Mouse (Mus musculus) midbrain, embryonic 10.5 days (tissue): Measurements from ENCODE around the gene Ypel1. TPM values are rescaled to one million over a fixed set of nuclear protein-coding genes. Genes with fewer than 3 reads are reported as not detected.
A peak's percentile ranks its signal among the peaks of the same experiment; 100 is the strongest.

Experiments
- DNase-seq: peaks from one replicate; pipeline ENCODE4 v3.0.0-alpha.2; 2017; ENCODE audit warnings: low spot score
- H3K27ac ChIP-seq: fragments of 300-500 bp; sonication (generic); replicated peaks from 2 replicates; pipeline ENCODE4 v1.5.1; 2016; ENCODE audit warnings: mild to moderate bottlenecking
- H3K27me3 ChIP-seq: fragments of 300-500 bp; sonication (generic); 2 replicates; pipeline ENCODE4 v1.6.1; 2016; ENCODE audit warnings: low read depth, mild to moderate bottlenecking; ENCODE audit not compliant: poor library complexity, severe bottlenecking
- H3K36me3 ChIP-seq: fragments of 300-500 bp; sonication (generic); 2 replicates; pipeline ENCODE4 v1.6.1; 2016; ENCODE audit warnings: mild to moderate bottlenecking, moderate library complexity
- H3K4me1 ChIP-seq: fragments of 300-500 bp; sonication (generic); 2 replicates; pipeline ENCODE4 v1.6.1; 2016
- H3K4me3 ChIP-seq: fragments of 300-500 bp; sonication (generic); 2 replicates; pipeline ENCODE4 v1.5.1; 2016; ENCODE audit warnings: mild to moderate bottlenecking, moderate library complexity
- H3K9me3 ChIP-seq: fragments of 300-500 bp; sonication (generic); replicated peaks from 2 replicates; pipeline ENCODE4 v1.6.1; 2016; ENCODE audit warnings: mild to moderate bottlenecking
- WGBS: fragments of 180-500 bp; shearing (Covaris S2); methylation state at CpG from one replicate; pipeline ENCODE4 v1.1.7; 2016; 5-methylcytosine and 5-hydroxymethylcytosine counted together
- polyA plus RNA-seq: library from polyadenylated mRNA; unstranded; fragments of >200 nt; fragmentation: Nextera tagmentation; extraction: Ambion mirVana; gene quantifications from 2 replicates; pipeline ENCODE4 v1.2.1, GENCODE M21; 2016

The Ypel1 gene
- polyA plus RNA-seq, 1 experiment from 2014 or later: 99.1 TPM

DNA sequence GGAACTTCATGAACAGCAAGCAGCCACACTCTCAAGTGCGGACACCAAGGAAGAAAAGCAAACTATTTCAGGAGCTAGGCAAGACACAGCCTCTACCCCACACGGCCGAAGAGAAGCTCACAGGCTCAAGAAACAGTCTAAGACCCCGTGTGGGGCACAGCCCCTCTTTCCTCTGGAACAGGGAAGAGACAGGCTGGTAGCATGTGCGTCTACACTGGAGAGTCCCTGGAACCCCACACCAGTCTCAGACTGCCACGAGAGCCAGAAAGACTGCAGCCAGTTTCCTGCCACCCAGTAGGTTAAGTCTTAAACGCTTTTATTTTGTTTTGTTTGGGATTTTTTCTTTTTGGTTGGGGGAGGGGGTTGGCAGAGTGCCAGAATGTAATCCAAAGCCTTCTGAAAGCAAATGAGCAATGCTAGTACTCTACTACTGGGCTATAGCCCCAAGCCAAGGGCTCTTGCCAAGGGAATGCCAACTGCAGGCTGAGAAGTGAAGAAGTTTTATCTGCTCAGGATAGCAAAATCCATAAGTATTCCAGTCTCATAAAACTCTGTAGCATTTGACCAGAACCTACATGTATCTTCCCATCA is 33.2 kb downstream of the Ypel1 start:
- H3K4me3 ChIP-seq: no peak overlapping the region
- no peak overlapping the region for H3K27ac ChIP-seq
- no peak for DNase-seq
- no peaks in the 10 kb centered on the region for H3K27me3 ChIP-seq
- no peaks in the 10 kb centered on the region for H3K4me1 ChIP-seq
- H3K36me3 ChIP-seq: peaks cover 97% of the 10 kb centered on the region
- no peaks in the 10 kb centered on the region for H3K9me3 ChIP-seq
- 89% methylated on average over 7 of the region's 7 CpGs for WGBS

DNA sequence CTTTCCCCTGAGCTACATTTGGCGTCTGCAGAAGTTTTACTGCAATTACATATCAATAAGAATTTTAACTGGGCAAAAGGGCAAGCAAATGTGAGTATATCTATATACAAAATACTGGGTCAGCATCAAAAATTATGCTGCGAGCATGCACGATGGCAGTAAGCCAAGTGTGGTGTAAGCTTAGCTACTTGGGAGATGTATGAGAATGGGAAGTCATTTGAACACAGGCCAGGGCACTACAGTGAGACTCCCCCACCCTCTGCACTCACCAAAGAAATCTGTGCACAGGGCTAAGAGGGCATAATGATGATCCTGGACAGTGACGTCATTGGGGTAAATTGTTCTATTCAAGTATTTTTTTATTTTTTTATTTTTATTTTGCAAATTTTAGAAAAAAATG is 35.1 kb downstream of the Ypel1 start:
- no peak overlapping the region for H3K27ac ChIP-seq
- peaks cover 93% of the 10 kb centered on the region for H3K36me3 ChIP-seq
- no peak for DNase-seq
- peaks cover 2% of the 10 kb centered on the region for H3K4me1 ChIP-seq
- no peaks in the 10 kb centered on the region for H3K9me3 ChIP-seq
- no peak overlapping the region for H3K4me3 ChIP-seq
- 93% methylated on average over 4 of the region's 4 CpGs for WGBS
- no peaks in the 10 kb centered on the region for H3K27me3 ChIP-seq

DNA sequence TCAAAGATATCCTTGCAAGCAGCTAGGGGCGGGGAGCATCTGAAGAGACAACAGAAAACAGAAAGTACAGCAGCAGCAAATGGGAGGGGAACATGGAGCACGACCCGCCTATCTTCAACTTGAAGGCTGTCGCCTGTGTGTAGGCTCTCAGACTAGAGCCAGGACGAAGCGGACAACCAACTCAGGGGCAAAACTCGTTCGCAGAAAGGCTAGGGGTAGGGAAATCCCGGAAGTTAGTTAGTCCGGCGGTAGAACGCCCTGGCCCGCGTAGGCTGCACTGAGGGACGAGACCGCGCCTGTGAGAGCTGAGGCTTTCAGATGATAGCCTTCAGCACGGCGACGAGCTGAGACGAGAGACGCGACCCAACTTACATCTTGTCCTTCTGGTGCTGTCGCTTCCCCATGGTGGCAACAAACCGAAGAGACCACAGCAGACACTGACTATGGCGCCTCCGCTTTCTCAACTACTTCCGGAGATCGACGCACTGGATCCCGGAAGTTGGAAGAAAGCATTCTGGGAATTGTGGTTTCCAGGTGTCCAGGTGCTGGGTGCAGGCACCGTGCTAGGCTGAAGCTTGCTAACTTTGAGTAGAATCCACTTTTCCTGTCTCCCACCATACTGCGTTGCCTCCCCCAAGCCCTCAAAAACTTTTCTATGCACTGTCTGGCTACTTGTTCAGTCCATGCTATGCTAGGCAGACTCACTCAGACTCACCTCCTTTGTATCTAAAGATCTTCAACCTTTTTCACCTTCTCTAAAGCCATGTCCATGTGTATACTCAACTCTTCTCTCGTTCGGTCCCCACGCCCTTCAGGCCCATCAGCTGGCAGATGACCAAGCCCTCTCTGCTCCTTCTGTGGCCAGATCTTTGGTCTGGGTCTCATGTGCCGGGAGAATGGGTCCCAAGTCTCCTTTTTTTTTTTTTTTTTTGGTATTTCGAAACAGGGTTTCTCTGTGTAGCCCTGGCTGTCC is 41.6 kb downstream of the Ypel1 start, which contains the start of gene Ppil2:
Ppil2 (minus strand) TSS at position 487 of the 973 bp plus-strand sequence.
- DNase-seq: peak; percentile 75
- no peaks in the 10 kb centered on the region for H3K27me3 ChIP-seq
- H3K36me3 ChIP-seq: peaks cover 67% of the 10 kb centered on the region
- peak within 1 kb of the TSS; percentile 82 for H3K27ac ChIP-seq
- peak within 1 kb of the TSS; percentile 89 for H3K4me3 ChIP-seq
- H3K4me1 ChIP-seq: peaks cover 11% of the 10 kb centered on the region
- no peaks in the 10 kb centered on the region for H3K9me3 ChIP-seq
- WGBS: 10% methylated on average over 38 of the region's 38 CpGs

DNA sequence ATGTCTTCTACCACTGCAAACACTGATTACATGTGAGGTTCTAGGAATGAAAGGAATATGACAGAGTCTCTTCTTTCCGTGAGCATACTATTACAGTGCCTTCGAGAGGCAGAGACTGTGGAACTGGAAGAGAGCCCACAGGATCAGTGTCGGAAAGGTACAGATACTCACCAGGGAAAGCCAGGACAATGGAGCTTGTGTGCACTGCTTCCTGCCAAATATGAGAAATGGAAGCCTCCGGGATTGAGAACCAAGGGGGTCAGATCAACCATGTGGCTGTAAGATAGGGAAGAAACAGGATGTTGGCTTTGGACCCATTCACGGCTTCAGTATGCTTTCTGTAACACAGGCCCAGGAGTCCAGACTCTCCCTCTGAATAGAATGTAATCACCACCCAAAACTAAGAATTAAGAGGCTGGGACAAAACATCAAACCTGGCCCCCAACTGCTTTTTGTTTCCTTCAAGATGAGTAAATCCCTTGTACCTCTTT is 47.9 kb downstream of the Ypel1 start:
- peaks cover 99% of the 10 kb centered on the region for H3K36me3 ChIP-seq
- H3K4me1 ChIP-seq: peaks cover 15% of the 10 kb centered on the region
- no peak for DNase-seq
- no peak overlapping the region for H3K27ac ChIP-seq
- WGBS: 93% methylated on average over 5 of the region's 5 CpGs
- no peak overlapping the region for H3K4me3 ChIP-seq
- H3K27me3 ChIP-seq: no peaks in the 10 kb centered on the region
- H3K9me3 ChIP-seq: no peaks in the 10 kb centered on the region

DNA sequence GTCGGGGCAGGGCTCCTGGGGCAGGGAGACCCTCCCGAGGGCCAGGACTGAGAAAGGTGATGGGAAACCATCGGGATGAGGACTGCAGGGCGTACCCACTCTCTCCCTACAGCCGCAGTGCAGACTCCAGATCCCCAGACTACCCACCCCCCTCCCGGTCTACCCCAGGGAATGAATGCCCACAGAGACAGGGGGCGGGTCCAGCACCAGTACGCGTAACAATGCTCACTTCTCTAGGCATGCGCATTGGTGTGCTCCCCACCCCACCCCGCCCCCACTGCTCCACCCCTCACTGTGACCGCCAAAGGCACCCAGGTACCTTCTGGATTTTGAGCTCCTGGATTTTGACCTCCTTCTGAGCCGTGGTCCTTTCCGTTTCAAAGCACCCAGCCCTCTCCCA is 52.1 kb downstream of the Ypel1 start:
- WGBS: 45% methylated on average over 14 of the region's 14 CpGs
- peak overlapping the region; percentile 35 for H3K4me3 ChIP-seq
- H3K9me3 ChIP-seq: no peaks in the 10 kb centered on the region
- 0 out of 2 replicates have a peak overlapping the region, but pooled peaks have one; percentile 33 for H3K27ac ChIP-seq
- H3K27me3 ChIP-seq: no peaks in the 10 kb centered on the region
- peaks cover 69% of the 10 kb centered on the region for H3K36me3 ChIP-seq
- H3K4me1 ChIP-seq: peaks cover 43% of the 10 kb centered on the region
- DNase-seq: peak; percentile 18

DNA sequence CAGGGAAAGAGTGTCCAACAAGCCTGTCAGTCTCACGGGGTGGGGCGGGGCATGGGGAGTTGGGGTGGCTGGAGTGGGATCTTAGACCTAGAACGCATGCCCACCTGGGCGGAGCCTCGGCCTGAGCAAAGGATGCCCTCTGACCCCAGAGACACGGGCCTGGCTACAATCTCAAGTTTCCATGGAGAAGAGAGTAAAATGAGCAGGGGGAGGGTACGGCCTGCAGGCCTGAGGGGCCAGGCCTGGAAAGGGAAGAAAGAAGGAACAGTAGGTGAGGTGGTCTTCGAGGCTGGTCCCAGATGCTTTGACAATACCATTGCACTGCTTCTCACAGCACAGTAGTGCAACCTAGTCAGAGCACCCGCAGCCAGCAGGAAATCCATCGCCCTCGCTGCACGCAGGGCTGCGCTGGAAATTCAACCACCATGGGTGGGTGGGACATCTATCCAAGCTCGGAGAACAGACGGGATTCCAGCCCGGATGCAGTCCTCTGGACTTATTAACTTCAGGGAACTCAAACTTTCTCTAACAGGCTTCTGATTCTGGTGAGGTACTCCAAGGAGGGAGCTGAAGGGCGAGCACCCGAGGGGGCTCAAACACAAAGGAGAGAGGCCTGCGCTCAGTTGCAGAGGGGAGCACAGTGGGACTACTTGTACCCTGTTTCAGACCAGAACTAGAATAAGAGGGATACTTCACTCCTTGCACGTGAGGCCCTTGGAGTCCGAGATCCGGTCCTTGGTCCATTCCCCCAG is 54.8 kb downstream of the Ypel1 start:
- Histone ChIP-seq H3K27me3 (no peaks in the 10 kb centered on the region), H3K27ac (peak overlapping the region; percentile 93), H3K4me3 (peak overlapping the region; percentile 72), H3K36me3 (peaks cover 42% of the 10 kb centered on the region), H3K9me3 (no peaks in the 10 kb centered on the region), H3K4me1 (peaks cover 43% of the 10 kb centered on the region)
- peak; percentile 88 for DNase-seq
- WGBS: under 1% methylated on average over 22 of the region's 22 CpGs

DNA sequence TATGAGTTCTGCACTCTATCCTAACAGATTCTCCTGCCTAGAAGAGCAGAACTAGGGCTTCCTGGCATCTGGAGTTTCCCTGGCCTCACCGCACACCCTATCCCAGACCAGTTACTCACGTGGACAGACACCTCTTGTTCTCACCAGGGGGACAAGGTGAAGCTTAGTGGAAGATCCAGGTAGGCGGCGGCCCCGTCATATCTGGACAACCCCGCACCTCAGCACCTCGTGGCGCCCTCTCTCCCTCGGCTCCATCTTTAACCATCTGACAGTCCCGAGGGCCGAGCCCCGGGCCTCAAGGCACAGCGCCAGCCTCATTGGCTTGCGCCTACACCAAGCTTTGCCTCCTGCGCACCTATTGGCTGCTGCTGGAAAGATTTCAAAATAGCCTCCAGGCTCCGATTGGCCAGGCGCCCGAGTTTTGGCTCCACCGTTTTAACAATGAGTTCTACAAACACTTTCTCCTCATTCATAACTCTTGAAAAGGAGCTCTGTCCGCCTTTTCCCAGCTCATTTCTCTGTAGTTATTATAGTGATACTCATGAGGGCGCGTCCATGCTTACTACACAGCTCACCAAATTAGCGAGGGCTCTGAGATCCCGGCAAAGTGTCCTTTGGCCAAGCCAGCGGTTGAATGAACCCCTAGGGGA is 55.5 kb downstream of the Ypel1 start, which contains the start of gene 2610318N02Rik:
2610318N02Rik (minus strand) TSS at position 297 of the 650 bp plus-strand sequence.
- under 1% methylated on average over 25 of the region's 25 CpGs for WGBS
- H3K9me3 ChIP-seq: no peaks in the 10 kb centered on the region
- H3K4me3 ChIP-seq: peak within 1 kb of the TSS; percentile 72
- peaks cover 43% of the 10 kb centered on the region for H3K4me1 ChIP-seq
- no peaks in the 10 kb centered on the region for H3K27me3 ChIP-seq
- peak; percentile 90 for DNase-seq
- peak within 1 kb of the TSS; percentile 93 for H3K27ac ChIP-seq
- peaks cover 41% of the 10 kb centered on the region for H3K36me3 ChIP-seq

DNA sequence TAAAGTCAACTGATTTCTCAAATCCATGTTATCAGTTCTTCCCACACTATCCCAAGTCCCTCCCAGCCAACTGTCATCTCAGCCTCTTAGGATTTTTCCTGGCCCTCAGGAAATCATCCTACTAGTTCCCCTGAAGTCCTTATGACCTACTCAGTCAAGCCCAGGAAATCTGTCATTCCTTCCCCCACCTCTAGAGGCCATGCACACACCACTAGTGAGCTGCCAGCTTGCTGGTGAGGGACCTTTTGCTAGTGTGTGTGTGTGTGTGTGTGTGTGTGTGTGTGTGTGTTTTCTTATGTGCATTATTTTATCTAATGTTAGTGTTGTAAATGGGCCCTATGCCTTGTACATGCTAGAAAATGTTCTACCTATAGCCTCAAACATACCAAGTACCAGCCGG is 57.8 kb downstream of the Ypel1 start:
- H3K9me3 ChIP-seq: no peaks in the 10 kb centered on the region
- no peak overlapping the region for H3K27ac ChIP-seq
- no peaks in the 10 kb centered on the region for H3K27me3 ChIP-seq
- DNase-seq: peak; percentile 34
- no peak overlapping the region for H3K4me3 ChIP-seq
- peaks cover 25% of the 10 kb centered on the region for H3K36me3 ChIP-seq
- peaks cover 46% of the 10 kb centered on the region for H3K4me1 ChIP-seq
- 89% methylated on average over 1 of the region's 1 CpGs for WGBS

DNA sequence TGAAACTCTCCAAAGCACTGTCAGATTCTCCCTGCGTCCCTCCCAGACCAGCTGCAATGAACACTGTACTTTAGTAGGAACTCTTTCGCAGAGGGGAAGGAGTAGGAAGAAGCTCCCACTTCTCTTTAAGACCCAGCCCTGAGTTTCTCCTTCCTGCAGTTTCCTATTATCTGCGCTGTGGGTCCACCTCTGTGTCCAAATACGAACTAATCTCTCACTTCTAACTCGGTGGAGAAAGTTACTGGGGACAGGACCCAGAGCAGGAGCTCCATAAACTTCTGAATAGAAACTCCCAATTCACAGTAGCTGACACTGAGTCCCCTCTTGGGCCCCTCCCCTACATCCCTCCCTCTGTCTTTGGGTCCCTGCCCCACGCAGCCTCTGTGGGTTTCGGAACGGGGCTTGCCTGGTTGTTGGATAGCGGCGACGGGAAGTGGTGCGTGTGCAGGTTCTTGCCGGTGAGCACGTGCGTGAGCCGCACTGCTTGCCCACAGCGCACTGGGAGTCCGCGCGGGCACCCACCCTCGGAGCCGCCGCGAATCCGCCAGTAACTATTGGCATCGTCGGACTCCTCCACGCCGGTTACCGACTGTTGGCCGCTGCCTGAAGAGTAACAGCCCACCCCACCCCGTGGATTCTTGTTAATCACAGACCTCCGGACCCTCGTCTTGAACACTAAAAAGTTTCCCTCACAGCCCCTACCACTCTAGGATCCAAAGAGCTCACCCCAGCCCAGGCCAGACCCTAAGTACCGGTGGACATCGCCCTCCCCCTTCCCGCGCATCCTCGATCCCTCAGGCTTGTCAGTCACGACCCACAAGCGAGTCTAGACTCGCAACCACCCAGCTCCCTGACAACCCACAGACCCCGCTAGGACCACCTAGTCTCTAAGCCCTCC is 61.9 kb downstream of the Ypel1 start:
- H3K27ac ChIP-seq: peak overlapping the region; percentile 92
- no peaks in the 10 kb centered on the region for H3K27me3 ChIP-seq
- peaks cover 13% of the 10 kb centered on the region; the same call in 1 of the 2 replicates for H3K36me3 ChIP-seq
- peak overlapping the region; percentile 83 for H3K4me3 ChIP-seq
- no peak for DNase-seq
- 4% methylated on average over 43 of the region's 43 CpGs for WGBS
- no peaks in the 10 kb centered on the region for H3K9me3 ChIP-seq
- peaks cover 26% of the 10 kb centered on the region for H3K4me1 ChIP-seq

DNA sequence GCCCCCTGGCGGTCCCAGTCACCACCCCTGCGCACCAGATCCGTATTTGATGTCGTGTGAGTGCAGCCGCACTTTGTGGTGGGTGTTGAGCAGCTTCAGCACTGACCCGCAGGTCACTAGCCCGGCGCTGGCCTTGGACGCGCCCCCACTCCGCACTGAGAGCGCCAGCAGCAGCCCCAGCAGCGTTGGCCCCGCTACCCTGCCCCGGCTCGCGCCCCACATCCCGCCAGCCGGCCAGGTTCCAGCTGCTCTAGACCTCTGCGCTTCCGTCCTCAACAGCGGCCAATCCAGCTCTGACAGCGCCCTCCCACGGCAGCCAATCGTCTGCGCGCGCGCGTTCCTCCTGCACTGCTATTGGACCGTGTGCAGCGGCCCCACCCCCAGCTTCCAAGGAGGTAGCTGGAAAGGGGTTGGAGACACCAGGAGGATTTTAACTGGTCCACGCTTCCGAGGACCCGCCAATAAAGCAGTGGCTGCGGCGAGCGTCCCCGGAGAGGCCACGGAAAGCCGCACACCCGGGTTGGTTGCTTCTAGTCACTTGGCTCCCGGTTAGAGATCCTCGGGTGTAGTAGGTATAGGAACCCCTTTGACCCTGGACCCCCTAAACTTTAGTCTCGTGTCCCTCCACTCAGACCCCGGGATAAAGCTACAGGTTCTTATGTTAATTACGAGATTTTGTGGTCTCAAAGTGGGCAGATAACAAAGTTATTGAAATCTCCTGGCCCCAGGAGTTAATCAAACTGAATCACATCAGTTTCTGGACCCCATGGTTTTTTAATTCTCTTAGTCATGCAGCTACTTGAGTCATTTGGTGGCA is 62.8 kb downstream of the Ypel1 start, which contains the start of gene Sdf2l1:
Sdf2l1 (minus strand) TSS at position 295 of the 817 bp plus-strand sequence.
- H3K4me1 ChIP-seq: peaks cover 26% of the 10 kb centered on the region
- H3K36me3 ChIP-seq: peaks cover 13% of the 10 kb centered on the region; the same call in 1 of the 2 replicates
- peak; percentile 99 for DNase-seq
- WGBS: under 1% methylated on average over 47 of the region's 47 CpGs
- H3K4me3 ChIP-seq: peak within 1 kb of the TSS; percentile 83
- H3K27me3 ChIP-seq: no peaks in the 10 kb centered on the region
- no peaks in the 10 kb centered on the region for H3K9me3 ChIP-seq
- peak within 1 kb of the TSS; percentile 92 for H3K27ac ChIP-seq
